Mouse (Mus musculus) myocyte (in vitro differentiated cells): ENCODE data around the gene Fkbp3.

Source experiments
- MYOG ChIP-seq, 3 experiments: IDR thresholded peaks; one replicate each; pipeline ENCODE4 v1.6.1; 2011; ENCODE audit warnings: control low read depth in 2 of 3, low read depth in 2 of 3, mild to moderate bottlenecking in 2 of 3; ENCODE audit not compliant: insufficient read length in 2 of 3, control insufficient read depth in 1 of 3, insufficient read depth in 1 of 3
- POLR2A ChIP-seq: IDR thresholded peaks from one replicate; pipeline ENCODE4 v1.6.1; 2011; ENCODE audit warnings: low read depth, mild to moderate bottlenecking, control low read depth, moderate library complexity; ENCODE audit not compliant: insufficient read length
- POLR2AphosphoS2 ChIP-seq: IDR thresholded peaks from one replicate; pipeline ENCODE4 v1.6.1; 2011; ENCODE audit warnings: low read depth, control low read depth; ENCODE audit not compliant: insufficient read length
- SRF ChIP-seq: IDR thresholded peaks from one replicate; pipeline ENCODE4 v1.6.1; 2011; ENCODE audit warnings: low read depth; ENCODE audit not compliant: control insufficient read depth, insufficient read length
- TCF3 ChIP-seq: IDR thresholded peaks from one replicate; pipeline ENCODE4 v1.6.1; 2011; ENCODE audit warnings: low read depth, control low read depth; ENCODE audit not compliant: insufficient read length
- USF1 ChIP-seq: IDR thresholded peaks from one replicate; pipeline ENCODE4 v1.6.1; 2011; ENCODE audit warnings: low read depth, mild to moderate bottlenecking, control low read depth, moderate library complexity

- no peak for TF ChIP-seq POLR2A
- no peak for TF ChIP-seq MYOG (IDR thresholded peaks at IDR 0.05; ENCODE audit: control insufficient read depth in 1 of 3, insufficient read depth in 1 of 3, insufficient read length in 2 of 3, low read depth in 2 of 3)
- no peak for TF ChIP-seq USF1
- TF ChIP-seq POLR2AphosphoS2, result no peak
- no peak for TF ChIP-seq SRF
- TF ChIP-seq TCF3, result no peak
Measured at GRCm38 (mm10) chr12:65118968-65119367, 45.2 kb upstream of the Fkbp3 start.
